Mouse (Mus musculus) neural tube, embryonic 12.5 days (tissue): ENCODE results near the gene Tmem254a. TPM values are rescaled to one million over a fixed set of nuclear protein-coding genes. Genes with fewer than 3 reads are reported as not detected.
"Not testable (repeated sequence)": the region's sequence is repeated elsewhere in the genome, so short reads cannot be mapped to it uniquely, and the experiment has no call there.

Source experiments
- ATAC-seq: fragments of 200-750 bp; cut with Nextera tagmentation; 2 replicates; pipeline ENCODE4 v1.8.0; 2017; ENCODE audit warnings: low read depth, mild to moderate bottlenecking, moderate TSS enrichment, moderate library complexity; ENCODE audit not compliant: low FRiP score
- H3K27ac ChIP-seq: fragments of 300-500 bp; sonication (generic); 2 replicates; pipeline ENCODE4 v1.5.1; 2016
- H3K27me3 ChIP-seq: fragments of 300-500 bp; sonication (generic); replicated peaks from 2 replicates; pipeline ENCODE4 v1.6.1; 2016; ENCODE audit warnings: mild to moderate bottlenecking
- H3K36me3 ChIP-seq: fragments of 300-500 bp; sonication (generic); 2 replicates; pipeline ENCODE4 v1.6.1; 2016; ENCODE audit warnings: mild to moderate bottlenecking
- H3K4me1 ChIP-seq: fragments of 300-500 bp; sonication (generic); 2 replicates; pipeline ENCODE4 v1.6.1; 2016
- H3K4me2 ChIP-seq: fragments of 300-500 bp; sonication (generic); replicated peaks from 2 replicates; pipeline ENCODE4 v1.6.1; 2016; ENCODE audit warnings: mild to moderate bottlenecking
- H3K4me3 ChIP-seq: fragments of 300-500 bp; sonication (generic); 2 replicates; pipeline ENCODE4 v1.5.1; 2016
- H3K9ac ChIP-seq: fragments of 300-500 bp; sonication (generic); 2 replicates; pipeline ENCODE4 v1.6.1; 2016; ENCODE audit warnings: mild to moderate bottlenecking
- H3K9me3 ChIP-seq: fragments of 300-500 bp; sonication (generic); 2 replicates; pipeline ENCODE4 v1.6.1; 2016; ENCODE audit warnings: mild to moderate bottlenecking
- WGBS: fragments of 180-500 bp; shearing (Covaris S2); methylation state at CpG from one replicate; pipeline ENCODE4 v1.1.7; 2016; 5-methylcytosine and 5-hydroxymethylcytosine counted together
- polyA plus RNA-seq: library from polyadenylated mRNA; unstranded; fragments of >200 nt; fragmentation: Nextera tagmentation; extraction: Ambion mirVana; gene quantifications from 2 replicates; pipeline ENCODE4 v1.2.1, GENCODE M21; 2016

Gene Tmem254a
- 2.1 and 3.2 TPM in 2 replicates for polyA plus RNA-seq

GRCm38 (mm10) chr14:25927562-25927881, at the start of gene Tmem254a:
Gene Tmem254a, minus strand, starts transcription at chr14:25927672.
- not testable (repeated sequence) for H3K4me1 ChIP-seq, H3K36me3 ChIP-seq, H3K4me3 ChIP-seq, H3K9me3 ChIP-seq, H3K27ac ChIP-seq, H3K4me2 ChIP-seq, H3K27me3 ChIP-seq, H3K9ac ChIP-seq
- no CpG with 5 or more reads among the region's 10 CpGs for WGBS
- ATAC-seq: peak; percentile 71; the same call in 1 of the 2 replicates

DNA sequence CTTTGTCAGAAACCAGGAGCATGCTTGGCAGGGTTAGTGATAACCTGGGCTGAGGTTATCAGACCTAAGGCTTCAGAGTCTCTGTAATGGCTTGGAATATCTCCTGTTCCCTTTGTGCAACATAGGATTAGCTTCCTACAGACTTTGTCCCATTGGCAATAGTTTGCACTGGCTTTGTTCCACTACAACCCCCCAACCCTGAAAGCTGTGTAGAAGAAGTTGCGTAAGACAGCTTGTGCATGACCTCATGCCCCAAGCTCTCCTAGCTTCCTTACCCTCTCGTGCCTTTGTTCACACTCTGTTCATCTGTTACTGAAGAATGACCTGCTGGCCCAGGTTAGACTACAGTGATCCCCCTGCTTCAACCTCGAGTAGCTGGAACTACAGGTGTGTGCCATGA, 30.4 kb upstream of the Tmem254a start:
- not testable (repeated sequence) for H3K9me3 ChIP-seq, H3K36me3 ChIP-seq, H3K27me3 ChIP-seq, H3K4me3 ChIP-seq, H3K9ac ChIP-seq, ATAC-seq, H3K27ac ChIP-seq, H3K4me2 ChIP-seq, H3K4me1 ChIP-seq
- WGBS: no CpG with 5 or more reads among the region's 3 CpGs

DNA sequence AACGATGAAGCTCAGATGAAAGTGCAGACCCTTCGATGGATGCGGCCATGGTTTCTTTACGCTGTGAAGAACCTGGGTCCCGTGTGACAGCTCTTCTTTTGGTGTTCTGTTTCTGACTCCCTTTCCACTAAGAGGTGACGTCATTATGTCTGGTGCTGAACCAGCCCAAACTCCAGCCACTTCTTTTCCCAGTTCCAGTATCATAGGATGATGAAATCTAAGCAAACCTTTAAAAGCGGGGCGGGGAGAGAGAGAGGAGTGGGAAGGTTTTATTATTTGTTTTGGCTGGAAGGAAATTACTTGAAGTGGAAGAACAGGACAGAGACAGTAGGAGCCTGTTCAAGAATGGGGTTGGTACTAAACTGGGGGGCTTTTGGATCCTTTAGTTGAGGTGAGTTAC, 10.5 kb upstream of the Tmem254a start, which contains the start of gene Cphx1:
Gene Cphx1, plus strand, starts transcription at position 301 of the 400 bp plus-strand sequence.
- not testable (repeated sequence) for H3K27ac ChIP-seq, H3K9me3 ChIP-seq, H3K9ac ChIP-seq, H3K36me3 ChIP-seq, H3K4me1 ChIP-seq, H3K27me3 ChIP-seq, H3K4me3 ChIP-seq, H3K4me2 ChIP-seq, ATAC-seq
- WGBS: no CpG with 5 or more reads among the region's 8 CpGs

- H3K36me3 ChIP-seq, H3K4me1 ChIP-seq, H3K9me3 ChIP-seq, H3K27me3 ChIP-seq, H3K4me3 ChIP-seq, H3K9ac ChIP-seq, ATAC-seq, H3K4me2 ChIP-seq, H3K27ac ChIP-seq: not testable (repeated sequence)
- no CpG with 5 or more reads among the region's 5 CpGs for WGBS
Measured at GRCm38 (mm10) chr14:25936867-25937630, 9.6 kb upstream of the Tmem254a start.

DNA sequence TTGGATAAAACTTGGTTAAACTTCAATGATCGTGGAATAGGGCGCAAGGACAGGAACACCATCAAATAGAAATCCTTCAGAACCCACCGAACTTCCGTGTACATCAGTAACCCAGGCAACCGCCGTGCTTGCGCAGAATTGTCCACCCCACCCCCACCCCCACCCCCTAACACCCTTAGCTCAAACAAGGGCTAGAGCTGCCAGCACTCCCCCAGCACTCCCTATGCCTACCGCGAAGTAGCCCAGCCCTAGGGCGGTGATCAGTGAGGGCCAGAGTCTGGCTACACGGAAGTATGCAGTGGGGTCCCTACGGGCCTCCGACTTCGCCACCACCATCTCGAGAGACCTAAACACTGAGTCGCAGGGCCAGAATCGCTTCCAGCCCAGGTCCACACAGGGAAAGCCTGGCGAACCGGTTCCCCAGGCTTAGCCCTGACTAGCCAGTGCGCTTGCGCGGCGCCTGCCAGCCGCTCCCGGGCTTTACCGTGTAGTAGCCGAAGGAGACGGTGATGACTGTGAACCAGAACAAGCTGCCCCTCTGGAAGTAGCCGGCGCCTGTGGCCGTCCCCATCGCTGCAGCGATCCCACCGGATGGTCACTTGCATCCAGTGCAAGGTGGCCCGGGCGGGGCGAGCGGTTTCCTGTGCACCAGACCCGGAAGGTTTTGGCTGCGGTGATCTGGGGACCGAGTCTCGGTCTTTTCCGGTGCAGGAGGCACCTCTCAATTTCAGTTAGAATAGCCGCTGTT, 484 bp downstream of the Tmem254a start:
- peak; percentile 76 for ATAC-seq
- not testable (repeated sequence) for H3K9ac ChIP-seq, H3K4me1 ChIP-seq, H3K9me3 ChIP-seq, H3K27me3 ChIP-seq, H3K4me3 ChIP-seq, H3K4me2 ChIP-seq, H3K27ac ChIP-seq, H3K36me3 ChIP-seq
- WGBS: no CpG with 5 or more reads among the region's 44 CpGs

GRCm38 (mm10) chr14:25918427-25919170, 8.9 kb downstream of the Tmem254a start:
- H3K9me3 ChIP-seq, ATAC-seq, H3K27me3 ChIP-seq, H3K9ac ChIP-seq, H3K4me1 ChIP-seq, H3K36me3 ChIP-seq, H3K4me2 ChIP-seq, H3K4me3 ChIP-seq, H3K27ac ChIP-seq: not testable (repeated sequence)
- WGBS: no CpG with 5 or more reads among the region's 5 CpGs

GRCm38 (mm10) chr14:25908976-25909375, 18.5 kb downstream of the Tmem254a start:
- ATAC-seq, H3K9me3 ChIP-seq, H3K4me3 ChIP-seq, H3K4me1 ChIP-seq, H3K9ac ChIP-seq, H3K4me2 ChIP-seq, H3K36me3 ChIP-seq, H3K27me3 ChIP-seq, H3K27ac ChIP-seq: not testable (repeated sequence)
- WGBS: no CpG with 5 or more reads among the region's 8 CpGs

GRCm38 (mm10) chr14:25907272-25907671, 20.2 kb downstream of the Tmem254a start:
- H3K9me3 ChIP-seq, H3K4me3 ChIP-seq, H3K4me2 ChIP-seq, H3K4me1 ChIP-seq, ATAC-seq, H3K9ac ChIP-seq, H3K27me3 ChIP-seq, H3K27ac ChIP-seq, H3K36me3 ChIP-seq: not testable (repeated sequence)
- WGBS: no CpG with 5 or more reads among the region's 9 CpGs

- not testable (repeated sequence) for ATAC-seq, H3K27me3 ChIP-seq, H3K36me3 ChIP-seq, H3K27ac ChIP-seq, H3K9ac ChIP-seq, H3K4me1 ChIP-seq, H3K4me3 ChIP-seq, H3K9me3 ChIP-seq, H3K4me2 ChIP-seq
- 50% methylated on average over 1 of the region's 5 CpGs for WGBS
Measured at GRCm38 (mm10) chr14:25905243-25905642, 22.2 kb downstream of the Tmem254a start.

DNA sequence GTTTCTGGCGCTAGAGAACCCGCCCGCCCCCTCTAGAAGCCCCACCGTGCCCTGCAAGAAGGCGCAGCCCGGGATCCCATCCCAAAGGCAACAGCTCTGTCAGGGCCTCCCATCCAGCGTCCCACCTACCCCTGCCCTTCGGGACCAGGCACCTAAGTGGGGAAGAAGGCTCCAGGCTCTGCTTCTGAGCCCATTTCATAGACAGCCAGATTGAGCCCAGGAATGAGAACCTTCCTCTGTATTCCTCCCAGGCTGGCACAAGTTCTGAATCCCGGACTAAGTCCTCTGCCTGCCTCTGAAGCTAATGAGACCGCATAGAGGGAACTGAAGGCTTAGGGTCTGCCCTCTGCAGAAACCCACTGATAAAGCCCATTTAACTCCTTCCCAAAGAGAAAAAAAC, 24.5 kb downstream of the Tmem254a start, which contains the start of gene Plac9a:
Gene Plac9a, minus strand, starts transcription at position 101 of the 400 bp plus-strand sequence.
- H3K4me3 ChIP-seq, H3K4me2 ChIP-seq, H3K4me1 ChIP-seq, H3K9me3 ChIP-seq, H3K36me3 ChIP-seq, H3K9ac ChIP-seq, ATAC-seq, H3K27me3 ChIP-seq, H3K27ac ChIP-seq: not testable (repeated sequence)
- no CpG with 5 or more reads among the region's 10 CpGs for WGBS

DNA sequence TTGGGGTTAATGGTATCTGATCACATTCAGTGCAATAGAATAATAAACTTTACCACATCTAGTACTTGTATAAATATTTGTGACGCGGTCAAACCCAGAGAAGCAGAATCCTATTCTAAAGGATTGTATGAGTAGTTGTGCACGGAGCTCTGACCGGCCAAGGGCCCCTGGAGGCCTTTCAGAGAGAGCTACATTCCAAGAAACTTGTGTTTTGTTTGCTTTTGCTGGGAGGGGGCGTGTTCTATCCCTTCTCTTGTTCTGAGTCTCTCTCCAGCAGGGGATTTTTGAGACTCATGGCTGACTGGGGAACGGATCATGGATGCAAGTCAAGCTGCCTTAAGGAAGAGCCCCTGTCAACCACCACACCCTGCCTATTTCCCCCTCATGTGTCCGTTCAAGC, 31.8 kb downstream of the Tmem254a start:
- not testable (repeated sequence) for H3K4me3 ChIP-seq, H3K9ac ChIP-seq, H3K4me1 ChIP-seq, ATAC-seq, H3K36me3 ChIP-seq, H3K27ac ChIP-seq, H3K9me3 ChIP-seq, H3K27me3 ChIP-seq, H3K4me2 ChIP-seq
- WGBS: no CpG with 5 or more reads among the region's 7 CpGs

DNA sequence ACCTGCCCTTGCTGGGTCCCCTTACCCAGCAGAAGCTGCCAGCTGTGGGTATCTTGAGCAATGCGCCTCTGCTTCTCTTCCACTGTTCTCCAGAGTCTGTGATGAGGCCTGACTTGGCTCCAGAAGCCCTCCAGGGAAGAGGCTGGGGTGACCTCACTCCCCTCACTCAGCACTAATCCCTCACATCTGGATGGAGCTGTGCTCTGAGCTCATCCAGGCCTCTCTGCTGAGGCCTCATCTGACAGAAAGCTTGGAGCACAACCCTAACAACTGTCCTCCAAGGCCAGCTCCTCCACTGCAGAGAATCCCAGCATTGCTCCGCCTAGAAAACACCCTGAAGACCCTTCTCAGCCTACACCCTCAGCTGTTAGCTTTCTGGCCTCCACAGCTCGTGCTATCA, 32.9 kb downstream of the Tmem254a start:
- H3K27me3 ChIP-seq, H3K9me3 ChIP-seq, H3K4me3 ChIP-seq, H3K36me3 ChIP-seq, H3K4me2 ChIP-seq, H3K9ac ChIP-seq, H3K4me1 ChIP-seq, ATAC-seq, H3K27ac ChIP-seq: not testable (repeated sequence)
- no CpG with 5 or more reads among the region's 3 CpGs for WGBS
